27 mouse cellular contexts compared by ENCODE assay signal in genomic region chr1:47306961-47307360, GRCm38 (mm10).
"Had no signal": no experiment of that assay in that cellular context is flagged by ENCODE, and none has a peak within 500 bp of the region (broad histone marks: within the 10 kb centered on the region; RNA-seq: fewer than 3 reads in every experiment).

No protein-coding gene starts in this region.

- H3K4me3 ChIP-seq: gastrocnemius, adult 2 months; heart, embryonic 10.5 days; heart, embryonic 12.5 days; hindbrain, embryonic 10.5 days; hindbrain, embryonic 12.5 days; intestine, embryonic 15.5 days; kidney, embryonic 15.5 days; left cerebral cortex, adult 2 months; limb, embryonic 10.5 days; limb, embryonic 12.5 days had no signal

- H3K27me3 ChIP-seq: heart, embryonic 12.5 days; hindbrain, embryonic 12.5 days; intestine, embryonic 15.5 days; kidney, embryonic 15.5 days; limb, embryonic 12.5 days had no signal

- H3K27ac ChIP-seq: gastrocnemius, adult 2 months; heart, embryonic 10.5 days; hindbrain, embryonic 10.5 days; hindbrain, embryonic 12.5 days; hindbrain, embryonic 14.5 days; intestine, embryonic 15.5 days; kidney, embryonic 15.5 days; kidney, postnatal 0 days; left cerebral cortex, adult 2 months; limb, embryonic 10.5 days; limb, embryonic 12.5 days; liver, embryonic 14.5 days had no signal

- H3K4me2 ChIP-seq: heart, embryonic 12.5 days; hindbrain, embryonic 12.5 days; hindbrain, embryonic 14.5 days; intestine, embryonic 15.5 days; kidney, embryonic 15.5 days; limb, embryonic 12.5 days; liver, embryonic 11.5 days had no signal

- H3K9me3 ChIP-seq: heart, embryonic 10.5 days; heart, embryonic 12.5 days; hindbrain, embryonic 10.5 days; hindbrain, embryonic 12.5 days; intestine, embryonic 15.5 days; kidney, embryonic 15.5 days; limb, embryonic 10.5 days; limb, embryonic 12.5 days had no signal

- DNase-seq: gastrocnemius, adult 2 months; gastrocnemius, postnatal 10 days; gastrocnemius, postnatal 25 days; heart, adult 18-20 months; heart, postnatal 10 days; heart, postnatal 4 days; kidney, adult 11 months; kidney, adult 2 months; kidney, adult 9 months; kidney, postnatal 14 days; kidney, postnatal 36 days; liver had no signal

- H3K9ac ChIP-seq: heart, embryonic 12.5 days; hindbrain, embryonic 12.5 days; hindbrain, embryonic 14.5 days; intestine, embryonic 15.5 days; kidney, embryonic 15.5 days; limb, embryonic 12.5 days; liver, embryonic 14.5 days had no signal

- H3K36me3 ChIP-seq: heart, embryonic 10.5 days; heart, embryonic 12.5 days; hindbrain, embryonic 10.5 days; hindbrain, embryonic 12.5 days; intestine, embryonic 15.5 days; kidney, embryonic 15.5 days; limb, embryonic 10.5 days; limb, embryonic 12.5 days had no signal

- H3K4me1 ChIP-seq: heart, embryonic 10.5 days; heart, embryonic 12.5 days; hindbrain, embryonic 10.5 days; hindbrain, embryonic 12.5 days; intestine, embryonic 15.5 days; kidney, embryonic 15.5 days; limb, embryonic 10.5 days; limb, embryonic 12.5 days had no signal

- ATAC-seq: hindbrain, embryonic 16.5 days; inflammation-experienced regulatory T-cells, adult 6 months; intestine, embryonic 15.5 days had no signal
